Mouse (Mus musculus) midbrain, embryonic 11.5 days (tissue): Measurements from ENCODE around the gene Wfdc3. TPM values are rescaled to one million over a fixed set of nuclear protein-coding genes. Genes with fewer than 3 reads are reported as not detected.
A peak's percentile ranks its signal among the peaks of the same experiment; 100 is the strongest.

Experiments used
- ATAC-seq: fragments of 200-750 bp; cut with Nextera tagmentation; 2 replicates; pipeline ENCODE4 v1.8.0; 2017; ENCODE audit warnings: moderate TSS enrichment, moderate library complexity; ENCODE audit not compliant: low FRiP score
- DNase-seq: peaks from one replicate; pipeline ENCODE4 v3.0.0; 2015; ENCODE audit warnings: low spot score; ENCODE audit errors: missing footprints
- H3K27ac ChIP-seq: fragments of 300-500 bp; sonication (generic); 2 replicates; pipeline ENCODE4 v1.5.1; 2014; ENCODE audit warnings: low read depth, low read length
- H3K27me3 ChIP-seq: fragments of 300-500 bp; sonication (generic); 2 replicates; pipeline ENCODE4 v1.6.1; 2014; ENCODE audit warnings: mild to moderate bottlenecking, low read length, moderate library complexity, mixed read lengths; ENCODE audit not compliant: control insufficient read depth, insufficient read depth
- H3K36me3 ChIP-seq: fragments of 300-500 bp; sonication (generic); 2 replicates; pipeline ENCODE4 v1.6.1; 2014; ENCODE audit warnings: mild to moderate bottlenecking, low read length, moderate library complexity, mixed read lengths; ENCODE audit not compliant: control insufficient read depth, insufficient read depth
- H3K4me1 ChIP-seq: fragments of 300-500 bp; sonication (generic); 2 replicates; pipeline ENCODE4 v1.6.1; 2014; ENCODE audit warnings: low read length; ENCODE audit not compliant: control insufficient read depth, insufficient read depth
- H3K4me2 ChIP-seq: fragments of 300-500 bp; sonication (generic); 2 replicates; pipeline ENCODE4 v1.6.1; 2014; ENCODE audit warnings: mild to moderate bottlenecking, moderate library complexity
- H3K4me3 ChIP-seq: fragments of 300-500 bp; sonication (generic); 2 replicates; pipeline ENCODE4 v1.5.1; 2014; ENCODE audit warnings: low read depth, low read length
- H3K9ac ChIP-seq: fragments of 300-500 bp; sonication (generic); 2 replicates; pipeline ENCODE4 v1.6.1; 2014; ENCODE audit warnings: low read length
- H3K9me3 ChIP-seq: fragments of 300-500 bp; sonication (generic); 2 replicates; pipeline ENCODE4 v1.6.1; 2016; ENCODE audit warnings: low read length; ENCODE audit not compliant: control insufficient read depth
- WGBS: fragments of 180-500 bp; shearing (Covaris S2); extraction: QIAGEN DNeasy Blood & Tissue Kit; methylation state at CpG from one replicate; pipeline ENCODE4 v1.1.7; 2014; 5-methylcytosine and 5-hydroxymethylcytosine counted together
- polyA plus RNA-seq: library from polyadenylated mRNA; unstranded; fragments of >200 nt; fragmentation: Nextera tagmentation; extraction: Ambion mirVana; gene quantifications from 2 replicates; pipeline ENCODE4 v1.2.1, GENCODE M21; 2014

Gene Wfdc3
- polyA plus RNA-seq, 1 experiment from 2014 or later: 0.85 TPM

DNA sequence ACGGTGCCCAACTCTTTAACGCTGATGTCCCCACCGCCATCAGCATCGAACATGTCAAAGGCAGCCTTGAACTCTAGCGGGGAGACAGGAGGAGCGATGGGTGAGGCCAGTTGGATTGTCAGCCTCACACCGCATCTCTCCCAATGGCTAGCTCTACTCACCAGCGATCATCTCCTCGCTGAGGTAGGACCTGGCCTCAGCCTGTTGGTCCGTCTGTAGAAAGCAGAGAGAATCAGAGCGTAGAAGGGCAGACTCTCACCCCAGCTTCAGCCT is 32.2 kb upstream of the Wfdc3 start:
- Histone ChIP-seq H3K27ac (no peak overlapping the region), H3K9ac (no peak overlapping the region), H3K4me2 (no peak overlapping the region), H3K4me1 (no peaks in the 10 kb centered on the region), H3K27me3 (no peaks in the 10 kb centered on the region), H3K4me3 (no peak overlapping the region), H3K9me3 (no peaks in the 10 kb centered on the region), H3K36me3 (no peaks in the 10 kb centered on the region)
- no peak for DNase-seq
- WGBS: 93% methylated on average over 11 of the region's 11 CpGs
- ATAC-seq: no peak

DNA sequence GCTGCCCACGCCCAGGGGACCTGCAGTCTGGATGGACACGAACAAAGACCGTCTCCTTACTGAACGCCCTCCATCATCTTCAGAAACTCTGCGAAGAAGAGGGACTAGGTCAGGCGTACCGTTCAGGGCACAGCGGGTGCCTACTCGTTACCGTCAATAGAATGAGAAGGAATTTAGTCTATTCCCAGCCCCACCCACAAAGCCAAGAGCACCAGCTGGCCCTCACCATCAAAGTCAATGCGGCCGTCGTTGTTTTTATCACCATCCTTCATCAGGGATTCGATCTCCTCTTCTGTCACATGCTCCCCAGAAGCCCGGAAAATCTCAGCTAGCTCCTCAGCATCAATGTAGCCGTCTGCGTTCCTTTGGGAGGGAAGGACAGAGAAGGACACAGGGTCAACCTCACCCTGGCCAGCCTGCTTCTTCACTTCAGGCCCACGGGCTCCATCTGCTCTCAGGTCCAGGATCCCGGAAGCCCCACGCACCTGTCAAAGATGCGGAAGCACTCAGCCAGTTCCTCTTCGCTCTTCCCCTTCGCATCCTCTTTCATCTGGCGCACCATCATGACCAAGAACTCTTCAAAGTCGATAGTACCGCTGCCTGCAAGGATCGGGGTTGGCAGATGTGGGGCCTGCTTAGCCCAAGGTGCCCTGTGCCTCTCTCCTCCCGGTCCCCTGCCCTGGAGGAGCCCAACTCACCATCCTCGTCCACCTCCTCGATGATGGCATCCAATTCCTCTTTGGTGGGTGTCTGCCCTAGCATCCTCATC is 31.7 kb upstream of the Wfdc3 start:
- H3K4me1 ChIP-seq: no peaks in the 10 kb centered on the region
- no peak overlapping the region for H3K27ac ChIP-seq
- peaks cover under 1% of the 10 kb centered on the region; the same call in 1 of the 2 replicates for H3K36me3 ChIP-seq
- H3K9me3 ChIP-seq: no peaks in the 10 kb centered on the region
- no peak overlapping the region for H3K4me2 ChIP-seq
- H3K27me3 ChIP-seq: no peaks in the 10 kb centered on the region
- WGBS: 83% methylated on average over 30 of the region's 30 CpGs
- H3K4me3 ChIP-seq: no peak overlapping the region
- no peak overlapping the region for H3K9ac ChIP-seq
- no peak for DNase-seq
- no peak for ATAC-seq

DNA sequence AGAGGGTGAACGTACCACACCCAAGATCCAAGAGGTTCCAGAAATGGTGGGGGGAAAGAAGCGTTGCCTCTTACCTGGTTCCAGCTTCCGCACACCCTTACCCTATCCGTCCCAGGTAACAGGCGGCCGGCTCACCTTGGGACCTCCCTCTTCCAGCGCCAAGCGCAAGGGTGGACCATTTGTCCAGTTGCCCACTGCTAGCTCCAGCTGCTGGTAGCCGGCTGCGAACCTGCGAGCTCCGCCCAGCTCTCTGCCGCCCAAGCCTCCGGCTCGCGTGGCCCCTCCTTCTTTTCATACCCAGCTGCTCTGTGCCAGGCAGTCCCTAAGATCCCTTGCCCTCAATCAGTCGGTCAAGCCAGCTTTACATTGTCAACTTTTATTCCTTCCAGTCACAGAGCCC is 31.1 kb upstream of the Wfdc3 start:
- no peak for DNase-seq
- Histone ChIP-seq H3K36me3 (peaks cover 7% of the 10 kb centered on the region), H3K4me3 (no peak overlapping the region), H3K9me3 (no peaks in the 10 kb centered on the region), H3K27me3 (no peaks in the 10 kb centered on the region), H3K4me2 (no peak overlapping the region), H3K4me1 (peaks cover 5% of the 10 kb centered on the region; the same call in 1 of the 2 replicates), H3K27ac (no peak overlapping the region), H3K9ac (no peak overlapping the region)
- no peak for ATAC-seq
- 64% methylated on average over 17 of the region's 17 CpGs for WGBS

DNA sequence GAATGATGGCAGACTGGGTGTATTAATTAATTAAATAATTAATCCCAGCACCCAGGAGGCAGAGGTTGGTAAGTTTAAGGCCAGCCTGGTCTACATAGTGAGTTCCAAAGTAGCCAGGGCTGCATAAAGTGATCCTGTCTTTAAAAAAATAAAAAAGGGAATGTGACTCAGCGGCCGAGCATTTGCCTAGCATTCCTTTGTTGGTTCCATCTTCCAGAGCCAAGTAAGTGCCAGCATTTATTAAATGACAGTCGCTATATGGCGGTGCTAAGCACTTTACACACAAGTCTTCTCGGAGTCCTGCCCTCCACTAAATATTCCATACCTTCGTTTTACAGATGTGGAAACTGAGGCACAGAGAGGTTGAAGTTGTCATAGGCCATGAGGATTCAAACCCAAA is 30.4 kb upstream of the Wfdc3 start:
- Histone ChIP-seq H3K4me2 (no peak overlapping the region), H3K9ac (no peak overlapping the region), H3K27ac (no peak overlapping the region), H3K4me1 (peaks cover 10% of the 10 kb centered on the region), H3K27me3 (no peaks in the 10 kb centered on the region), H3K9me3 (no peaks in the 10 kb centered on the region), H3K4me3 (no peak overlapping the region), H3K36me3 (peaks cover 12% of the 10 kb centered on the region)
- ATAC-seq: no peak
- WGBS: 89% methylated on average over 6 of the region's 6 CpGs
- DNase-seq: no peak

DNA sequence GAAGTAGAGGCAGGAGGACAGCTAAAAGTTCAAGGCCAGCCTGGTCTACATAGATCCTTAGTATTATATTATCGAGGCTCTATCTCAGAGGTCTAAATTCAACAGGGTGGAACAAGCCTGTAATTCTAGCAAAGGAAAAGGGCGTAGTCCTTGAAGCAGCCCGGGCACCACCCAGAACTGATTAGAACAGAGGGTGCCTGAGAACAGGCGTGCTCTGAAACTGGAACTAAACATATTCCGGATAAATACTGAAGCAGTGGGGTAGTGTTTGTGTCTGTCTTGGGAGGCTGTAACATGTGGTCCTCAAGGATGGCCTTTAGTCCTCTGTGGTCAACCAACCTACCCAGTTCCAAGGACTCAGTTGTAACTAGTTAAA is 28.2 kb upstream of the Wfdc3 start:
- DNase-seq: no peak
- Histone ChIP-seq H3K4me3 (no peak overlapping the region), H3K9me3 (no peaks in the 10 kb centered on the region), H3K27ac (no peak overlapping the region), H3K9ac (no peak overlapping the region), H3K4me2 (no peak overlapping the region), H3K27me3 (no peaks in the 10 kb centered on the region), H3K4me1 (peaks cover 20% of the 10 kb centered on the region), H3K36me3 (peaks cover 12% of the 10 kb centered on the region)
- ATAC-seq: no peak
- 90% methylated on average over 5 of the region's 5 CpGs for WGBS

DNA sequence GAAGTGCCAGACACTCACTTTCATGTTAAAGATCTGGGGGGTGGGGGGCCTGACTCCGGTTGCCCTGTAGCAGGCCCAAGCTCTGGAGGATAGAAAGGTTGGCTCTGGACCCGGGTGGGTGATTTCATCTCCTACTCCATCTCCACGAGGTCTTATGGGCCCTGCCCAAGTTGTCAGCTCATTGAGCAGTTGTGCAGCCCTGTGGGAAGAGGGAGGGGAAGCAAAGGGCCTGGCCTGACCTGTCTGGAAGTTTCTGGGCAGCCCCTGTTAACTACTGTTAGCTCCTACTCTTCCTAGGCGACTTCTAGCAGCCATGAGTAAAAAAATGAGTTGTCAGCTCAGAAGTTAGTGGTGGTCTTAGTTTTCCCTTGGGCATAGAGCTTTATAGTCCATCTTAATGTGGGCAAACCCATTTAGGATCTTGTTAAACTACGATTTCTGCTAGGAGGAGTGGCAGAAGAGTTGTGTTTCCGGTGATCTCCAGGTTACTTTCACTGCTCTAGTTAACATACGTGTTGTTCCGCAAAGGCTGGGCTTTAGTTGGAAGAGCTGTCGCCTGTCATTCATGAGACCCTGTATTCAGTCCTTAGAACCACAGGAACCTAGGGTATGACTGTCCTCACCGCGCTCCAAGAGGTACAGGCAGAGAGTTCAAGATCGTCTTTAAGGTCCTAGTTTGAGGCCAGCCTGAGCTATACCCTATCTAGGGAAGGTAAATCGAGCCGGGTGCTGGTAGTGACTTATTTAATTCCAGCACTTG is 27.7 kb upstream of the Wfdc3 start:
- Histone ChIP-seq H3K4me2 (no peak overlapping the region), H3K27me3 (no peaks in the 10 kb centered on the region), H3K9ac (no peak overlapping the region), H3K27ac (no peak overlapping the region), H3K9me3 (no peaks in the 10 kb centered on the region), H3K4me3 (no peak overlapping the region), H3K36me3 (peaks cover 12% of the 10 kb centered on the region), H3K4me1 (peaks cover 20% of the 10 kb centered on the region)
- ATAC-seq: no peak
- 77% methylated on average over 14 of the region's 14 CpGs for WGBS
- DNase-seq: no peak

DNA sequence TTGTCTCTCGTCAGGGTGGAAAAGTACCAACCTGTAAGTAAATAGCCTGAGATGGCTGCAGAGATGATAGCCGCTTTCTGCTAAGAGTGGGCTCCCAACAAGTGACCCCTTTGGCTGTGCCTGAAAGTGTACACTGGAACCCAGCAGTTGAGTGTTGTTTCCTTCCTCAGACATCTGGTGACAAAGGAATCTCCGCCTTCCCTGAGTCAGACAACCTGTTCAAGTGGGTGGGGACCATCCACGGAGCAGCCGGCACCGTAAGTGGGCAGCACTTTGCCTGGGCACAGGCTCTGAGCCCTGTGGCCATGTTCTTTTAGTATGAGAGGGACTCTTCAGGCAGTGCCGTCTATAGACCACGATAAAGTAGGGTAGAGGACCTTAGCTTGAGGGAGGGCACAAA is 25.4 kb upstream of the Wfdc3 start:
- DNase-seq (no peak), ATAC-seq (no peak)
- 88% methylated on average over 8 of the region's 8 CpGs for WGBS
- Histone ChIP-seq H3K9me3 (no peaks in the 10 kb centered on the region), H3K36me3 (peaks cover 19% of the 10 kb centered on the region), H3K27ac (no peak overlapping the region), H3K4me2 (peak overlapping the region; percentile 83), H3K4me3 (peak overlapping the region; percentile 96), H3K4me1 (peaks cover 20% of the 10 kb centered on the region), H3K9ac (peak overlapping the region; percentile 94), H3K27me3 (no peaks in the 10 kb centered on the region)

DNA sequence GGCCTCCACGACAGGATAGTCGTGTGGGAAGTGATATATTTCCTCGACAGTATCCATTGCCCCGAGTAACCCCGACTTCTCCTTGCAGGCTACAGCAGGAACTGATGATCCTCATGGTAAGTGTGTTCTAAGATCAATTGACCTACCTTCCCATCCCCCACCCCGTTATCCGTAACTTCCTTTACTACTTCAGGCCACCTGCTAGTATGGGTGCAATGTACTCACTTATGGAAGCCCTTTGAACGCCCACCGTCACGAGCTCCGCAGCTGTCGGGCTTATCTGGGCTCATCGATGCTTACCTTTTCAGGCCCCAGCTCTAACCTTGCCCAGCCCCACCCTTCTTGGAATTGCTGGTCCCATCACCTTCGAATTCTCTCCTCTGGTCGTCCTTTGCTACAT is 24.5 kb upstream of the Wfdc3 start:
- H3K9me3 ChIP-seq: no peaks in the 10 kb centered on the region
- H3K9ac ChIP-seq: peak overlapping the region; percentile 94
- H3K36me3 ChIP-seq: peaks cover 22% of the 10 kb centered on the region
- ATAC-seq (no peak), DNase-seq (peak; percentile 91)
- WGBS: 6% methylated on average over 15 of the region's 15 CpGs
- peak overlapping the region; percentile 83 for H3K4me2 ChIP-seq
- no peaks in the 10 kb centered on the region for H3K27me3 ChIP-seq
- H3K27ac ChIP-seq: no peak overlapping the region; the same call in 1 of the 2 replicates
- peak overlapping the region; percentile 96 for H3K4me3 ChIP-seq
- H3K4me1 ChIP-seq: peaks cover 20% of the 10 kb centered on the region

DNA sequence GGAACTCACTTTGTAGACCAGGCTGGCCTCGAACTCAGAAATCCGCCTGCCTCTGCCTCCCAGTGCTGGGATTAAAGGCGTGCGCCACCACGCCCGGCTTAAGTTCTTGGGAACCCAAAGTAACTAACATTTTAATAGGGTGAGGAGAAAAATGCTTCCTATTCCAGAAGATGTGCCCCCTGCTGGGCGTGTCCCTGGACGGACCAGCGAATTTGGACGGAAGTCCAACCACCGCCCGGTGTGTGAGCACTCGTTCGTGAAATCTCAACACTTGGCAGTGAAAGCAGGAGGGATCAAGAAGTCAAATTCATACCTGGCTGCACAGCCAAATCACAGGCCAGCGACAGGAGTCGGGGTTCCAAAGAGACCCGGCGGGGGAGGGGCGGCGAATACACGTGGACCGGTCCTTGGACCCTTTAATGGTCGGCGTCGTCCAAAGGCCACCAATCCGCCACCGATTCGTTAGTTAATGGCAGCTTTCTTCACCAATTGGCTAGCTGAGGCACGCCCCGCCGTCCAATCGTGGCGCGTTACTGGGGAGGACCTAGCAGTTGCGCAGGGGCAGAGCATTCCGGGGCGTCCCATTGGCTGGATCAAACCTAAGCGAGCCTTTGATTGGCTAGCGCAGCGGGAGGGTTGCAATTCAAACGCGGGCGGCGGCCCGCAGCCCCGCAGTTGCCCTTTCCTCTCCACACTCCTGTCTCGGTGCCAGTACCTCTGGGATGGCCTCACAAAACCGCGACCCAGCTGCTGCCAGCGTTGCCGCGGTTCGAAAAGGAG is 23.7 kb upstream of the Wfdc3 start, which contains the start of gene Ube2c:
Gene Ube2c, plus strand, starts transcription at position 641 of the 780 bp plus-strand sequence.
- H3K4me2 ChIP-seq: peak within 1 kb of the TSS; percentile 83
- H3K27ac ChIP-seq: peak within 1 kb of the TSS; percentile 2; the same call in 1 of the 2 replicates
- 3% methylated on average over 53 of the region's 53 CpGs for WGBS
- H3K4me3 ChIP-seq: peak within 1 kb of the TSS; percentile 96
- H3K9me3 ChIP-seq: no peaks in the 10 kb centered on the region
- H3K36me3 ChIP-seq: peaks cover 24% of the 10 kb centered on the region
- H3K4me1 ChIP-seq: peaks cover 20% of the 10 kb centered on the region
- peak; percentile 99 for DNase-seq
- no peaks in the 10 kb centered on the region for H3K27me3 ChIP-seq
- peak; percentile 99 for ATAC-seq
- peak within 1 kb of the TSS; percentile 94 for H3K9ac ChIP-seq
